Mouse (Mus musculus) erythroblast, embryonic 14.5 days (primary cell): ENCODE results near the gene Taar8a. TPM values are rescaled to one million over a fixed set of nuclear protein-coding genes. Genes with fewer than 3 reads are reported as not detected.
"Not testable (repeated sequence)": the region's sequence is repeated elsewhere in the genome, so short reads cannot be mapped to it uniquely, and the experiment has no call there.

ENCODE experiments used
- H3K27me3 ChIP-seq: 2 replicates; pipeline ENCODE4 v1.6.1; 2012; ENCODE audit warnings: inconsistent platforms; ENCODE audit not compliant: control insufficient read depth
- H3K36me3 ChIP-seq: 2 replicates; pipeline ENCODE4 v1.6.1; 2012; ENCODE audit warnings: mild to moderate bottlenecking, inconsistent platforms; ENCODE audit not compliant: control insufficient read depth
- H3K4me1 ChIP-seq: 2 replicates; pipeline ENCODE4 v1.6.1; 2012; ENCODE audit warnings: inconsistent platforms; ENCODE audit not compliant: control insufficient read depth
- H3K4me3 ChIP-seq: replicated peaks from 2 replicates; pipeline ENCODE3; 2012; ENCODE audit warnings: moderate library complexity, mild to moderate bottlenecking, inconsistent platforms
- H3K9me3 ChIP-seq: 2 replicates; pipeline ENCODE4 v1.6.1; 2012; ENCODE audit warnings: low read length, inconsistent platforms, mixed read lengths; ENCODE audit not compliant: control insufficient read depth
- GATA1 ChIP-seq: IDR thresholded peaks from 2 replicates; pipeline ENCODE4 v1.6.1; 2012; ENCODE audit warnings: low read length, inconsistent platforms, mixed read lengths
- TAL1 ChIP-seq: IDR thresholded peaks from 3 replicates; pipeline ENCODE4 v1.6.1; 2012; ENCODE audit warnings: low read length, inconsistent platforms, mixed read lengths
- polyA plus RNA-seq: library from polyadenylated mRNA; stranded (reverse); fragments of >175 nt; gene quantifications from 2 replicates; pipeline ENCODE4 v1.2.3, GENCODE M21; 2012

The Taar8a gene
- not detected in 2 replicates for polyA plus RNA-seq

DNA sequence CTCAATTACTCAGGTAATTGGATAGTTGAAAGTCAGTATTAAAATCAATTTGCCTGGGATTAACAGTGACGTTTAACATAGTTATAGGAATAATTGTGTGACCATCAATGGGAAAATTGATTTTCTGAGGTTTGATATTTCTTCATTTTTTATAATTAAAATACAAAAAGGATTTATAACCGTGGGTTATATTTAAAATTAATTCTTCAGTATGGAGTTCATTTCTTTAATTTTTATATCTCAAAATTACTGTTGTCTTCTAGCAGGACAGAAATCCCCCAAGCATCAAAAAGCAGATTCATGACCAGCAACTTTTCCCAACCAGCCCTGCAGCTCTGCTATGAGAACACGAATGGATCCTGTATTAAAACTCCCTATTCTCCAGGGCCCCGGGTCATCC lies at the start of gene Taar8a:
Gene Taar8a (plus strand): TSS at position 301 of the 400 bp plus-strand sequence.
- H3K36me3 ChIP-seq, H3K9me3 ChIP-seq, H3K4me1 ChIP-seq, H3K27me3 ChIP-seq, H3K4me3 ChIP-seq: not testable (repeated sequence)

DNA sequence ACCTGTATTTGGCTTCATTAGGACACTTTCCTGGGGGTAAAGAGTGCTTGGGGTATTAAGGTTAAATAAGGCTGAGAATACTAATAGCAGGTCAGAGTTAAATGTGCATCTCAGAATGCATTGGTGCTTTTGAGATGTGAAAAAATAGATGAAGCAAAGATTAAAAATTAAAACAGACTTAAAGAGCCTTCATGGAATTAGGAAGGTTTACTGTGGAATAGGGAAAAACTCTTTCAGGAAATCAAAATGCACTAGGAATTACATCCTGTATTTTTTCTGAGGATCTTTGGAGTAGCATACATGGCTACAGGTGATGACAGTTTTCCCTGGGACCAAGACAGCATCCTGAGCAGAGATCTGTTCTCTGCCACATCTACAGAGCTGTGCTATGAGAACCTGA lies 49.4 kb upstream of the Taar8a start, which contains the start of gene Taar7d:
Gene Taar7d (plus strand): TSS at position 301 of the 400 bp plus-strand sequence.
- TF ChIP-seq TAL1 (no peak), GATA1 (no peak)
- H3K9me3 ChIP-seq, result no peaks in the 10 kb centered on the region
- no peaks in the 10 kb centered on the region for H3K36me3 ChIP-seq
- H3K27me3 ChIP-seq, result no peaks in the 10 kb centered on the region
- H3K4me1 ChIP-seq, result no peaks in the 10 kb centered on the region
- no peak within 1 kb of the TSS for H3K4me3 ChIP-seq

DNA sequence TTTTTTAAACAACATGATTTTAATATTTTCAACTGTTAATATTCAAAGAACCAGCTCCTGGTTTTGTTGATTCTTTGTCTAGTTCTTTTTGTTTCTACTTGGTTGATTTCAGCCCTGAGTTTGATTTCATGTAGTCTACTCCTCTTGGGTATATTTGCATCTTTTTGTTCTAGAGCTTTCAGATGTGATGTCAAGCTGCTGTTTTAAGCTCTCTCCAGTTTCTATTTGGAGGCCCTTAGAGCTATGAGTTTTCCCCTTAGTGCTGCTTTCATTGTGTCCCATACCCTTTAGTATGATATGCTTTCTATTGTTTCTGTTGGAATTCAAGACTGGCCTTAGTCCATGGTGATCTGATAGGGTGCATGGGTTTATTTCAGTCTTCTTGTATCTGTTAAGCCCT lies 45.0 kb upstream of the Taar8a start:
- no peaks in the 10 kb centered on the region for H3K27me3 ChIP-seq
- H3K4me1 ChIP-seq, result no peaks in the 10 kb centered on the region
- H3K36me3 ChIP-seq, result no peaks in the 10 kb centered on the region
- H3K4me3 ChIP-seq, result no peak overlapping the region
- TF ChIP-seq GATA1, result no peak
- no peak for TF ChIP-seq TAL1
- no peaks in the 10 kb centered on the region for H3K9me3 ChIP-seq

- Histone ChIP-seq H3K9me3 (no peaks in the 10 kb centered on the region), H3K27me3 (no peaks in the 10 kb centered on the region), H3K4me1 (peaks cover 22% of the 10 kb centered on the region), H3K36me3 (no peaks in the 10 kb centered on the region), H3K4me3 (no peak within 1 kb of the TSS)
- TF ChIP-seq GATA1, result no peak
- no peak for TF ChIP-seq TAL1
Measured at GRCm38 (mm10) chr10:24037314-24037713, 39.0 kb upstream of the Taar8a start, which contains the start of gene Taar7e. Taar7e (plus strand) TSS chr10:24037614.

GRCm38 (mm10) chr10:24040120-24040869 lies 36.0 kb upstream of the Taar8a start:
- H3K4me3 ChIP-seq, result no peak overlapping the region
- H3K4me1 ChIP-seq, result peaks cover 22% of the 10 kb centered on the region
- H3K27me3 ChIP-seq, result no peaks in the 10 kb centered on the region
- no peaks in the 10 kb centered on the region for H3K9me3 ChIP-seq
- H3K36me3 ChIP-seq, result no peaks in the 10 kb centered on the region
- TF ChIP-seq TAL1 (no peak), GATA1 (no peak)

- TF ChIP-seq GATA1 (no peak), TAL1 (no peak)
- no peaks in the 10 kb centered on the region for H3K9me3 ChIP-seq
- H3K27me3 ChIP-seq, result no peaks in the 10 kb centered on the region
- H3K4me1 ChIP-seq, result peaks cover 4% of the 10 kb centered on the region
- H3K36me3 ChIP-seq, result no peaks in the 10 kb centered on the region
- no peak within 1 kb of the TSS for H3K4me3 ChIP-seq
Measured at GRCm38 (mm10) chr10:24049210-24049609, 27.1 kb upstream of the Taar8a start, which contains the start of gene Taar7f. Taar7f (plus strand) TSS chr10:24049510.

GRCm38 (mm10) chr10:24052039-24052438 lies 24.3 kb upstream of the Taar8a start:
- H3K4me1 ChIP-seq, result peaks cover 4% of the 10 kb centered on the region
- H3K9me3 ChIP-seq, result no peaks in the 10 kb centered on the region
- H3K27me3 ChIP-seq, result no peaks in the 10 kb centered on the region
- H3K36me3 ChIP-seq, result no peaks in the 10 kb centered on the region
- TF ChIP-seq GATA1 (no peak), TAL1 (no peak)
- H3K4me3 ChIP-seq, result no peak overlapping the region

DNA sequence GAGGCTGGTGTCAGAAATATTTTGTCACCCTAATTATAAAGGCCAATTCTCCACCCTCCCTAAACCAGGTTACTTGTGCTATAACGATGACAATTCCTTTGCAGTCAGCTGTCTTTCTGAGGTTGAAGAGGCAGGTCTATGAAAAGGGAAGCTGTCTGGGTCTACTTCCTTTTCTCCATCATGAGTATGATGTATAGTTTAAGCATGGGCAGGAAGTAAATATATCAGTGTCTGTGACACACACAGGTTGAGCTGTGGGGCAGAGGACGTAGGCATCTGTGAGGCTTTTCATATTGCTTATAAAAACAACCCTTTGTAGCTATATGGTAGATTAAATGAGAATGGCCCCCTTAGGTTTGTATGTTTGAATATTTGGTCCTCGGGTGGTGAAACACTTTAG lies 17.3 kb upstream of the Taar8a start:
- H3K27me3 ChIP-seq, result no peaks in the 10 kb centered on the region
- no peaks in the 10 kb centered on the region for H3K4me1 ChIP-seq
- no peaks in the 10 kb centered on the region for H3K36me3 ChIP-seq
- H3K4me3 ChIP-seq, result no peak overlapping the region
- no peaks in the 10 kb centered on the region for H3K9me3 ChIP-seq
- TF ChIP-seq TAL1 (no peak), GATA1 (no peak)

- H3K4me1 ChIP-seq, H3K4me3 ChIP-seq, H3K36me3 ChIP-seq, H3K9me3 ChIP-seq, H3K27me3 ChIP-seq: not testable (repeated sequence)
Measured at GRCm38 (mm10) chr10:24074751-24075150, 1.5 kb upstream of the Taar8a start.

- no peak for TF ChIP-seq TAL1
- TF ChIP-seq GATA1, result no peak
- no peaks in the 10 kb centered on the region for H3K27me3 ChIP-seq
- no peaks in the 10 kb centered on the region for H3K36me3 ChIP-seq
- peaks cover 2% of the 10 kb centered on the region; the same call in 1 of the 2 replicates for H3K4me1 ChIP-seq
- no peak overlapping the region for H3K4me3 ChIP-seq
- H3K9me3 ChIP-seq, result no peaks in the 10 kb centered on the region
Measured at GRCm38 (mm10) chr10:24080166-24080565, 3.9 kb downstream of the Taar8a start.
